ENCODE assay signal across 33 mouse cellular contexts in the genomic region with DNA sequence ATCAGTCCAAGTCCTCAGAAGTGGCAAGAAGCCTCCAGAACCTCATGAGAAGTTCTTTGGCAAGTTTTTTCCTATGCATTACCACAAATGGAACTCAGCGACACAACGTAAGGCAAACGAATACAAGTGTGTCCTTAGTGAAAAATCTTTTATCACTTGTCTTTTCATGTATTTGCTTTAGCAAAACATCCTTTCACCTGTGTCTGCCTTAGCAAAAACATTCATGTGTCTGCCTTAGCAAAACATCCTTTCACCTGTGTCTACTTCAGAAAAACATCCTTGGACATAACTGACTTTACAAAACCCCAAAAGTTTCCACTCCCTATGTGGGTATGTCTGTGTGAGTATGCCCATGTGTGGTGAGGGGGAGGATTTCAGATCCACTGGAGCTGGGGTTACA. TPM values are rescaled to one million over a fixed set of nuclear protein-coding genes. Genes with fewer than 3 reads are reported as not detected.
DNase-seq lines count a peak whose midpoint lies in the region; TF ChIP-seq lines count a peak whose summit lies in the region.
"Had no signal": no experiment of that assay in that cellular context is flagged by ENCODE, and none has a peak within 500 bp of the region (broad histone marks: within the 10 kb centered on the region; RNA-seq: fewer than 3 reads in every experiment).

No protein-coding gene starts in this region.

- no peaks in the 10 kb centered on the region for H3K27me3 ChIP-seq in thymus, adult 2 months (ENCODE audit: control insufficient read depth, insufficient read depth, low read length)
- H3K27me3 ChIP-seq in CH12.LX (replicated peaks) = no peaks in the 10 kb centered on the region

- no peak for TF ChIP-seq EP300 in CH12.LX (IDR thresholded peaks at IDR 0.05; ENCODE audit: low read length)

- no peak overlapping the region for H3K4me3 ChIP-seq in thymus, adult 2 months (ENCODE audit: control insufficient read depth, insufficient read depth, low read length)
- H3K4me3 ChIP-seq in CH12.LX (replicated peaks in 1 of 3; ENCODE audit: low read depth in 2 of 3, low read length in 2 of 3, poor library complexity in 1 of 3) = no peak overlapping the region
- H3K4me3 ChIP-seq: erythroblast, embryonic 14.5 days; heart, embryonic 15.5 days; megakaryocyte, embryonic 14.5 days; midbrain, embryonic 12.5 days had no signal

- TF ChIP-seq RAD21 in CH12.LX (IDR thresholded peaks at IDR 0.05; ENCODE audit: low read depth, low read length) = no peak

- TF ChIP-seq CTCF in thymus, adult 2 months (IDR thresholded peaks at IDR 0.05; ENCODE audit: borderline replicate concordance, control insufficient read depth, extremely low read depth, insufficient read depth, low read length, poor library complexity) = no peak
- TF ChIP-seq CTCF in CH12.LX (conservative IDR thresholded peaks at IDR 0.05 in 1 of 2, IDR thresholded peaks at IDR 0.05 in 1 of 2; ENCODE audit: low read depth in 2 of 2, low read length in 2 of 2) = no peak

- dilution Hi-C loops in CH12.LX (cut with MboI; ENCODE audit: extremely low pct_ligation_motif_present, extremely low pct_unique_long_range_greater_than_20kb, low sequenced_read_pairs) = no loop called here

- H3K4me2 ChIP-seq in CH12.LX (ENCODE audit: insufficient read depth, low read depth, poor library complexity, severe bottlenecking) = 0 out of 2 replicates have a peak overlapping the region, but pooled peaks have one; percentile 16
- H3K4me2 ChIP-seq: heart, embryonic 15.5 days; midbrain, embryonic 12.5 days had no signal

- peaks cover 14% of the 10 kb centered on the region for H3K4me1 ChIP-seq in thymus, adult 2 months (replicated peaks; ENCODE audit: control insufficient read depth, insufficient read depth, low read length)
- H3K4me1 ChIP-seq in CH12.LX (ENCODE audit: control insufficient read depth in 1 of 2, insufficient read depth in 2 of 2) = peaks cover 5 to 8% of the 10 kb centered on the region in 2 experiments

- no peaks in the 10 kb centered on the region for H3K79me2 ChIP-seq in CH12.LX (replicated peaks; ENCODE audit: control insufficient read depth, extremely low read depth, insufficient read depth, poor library complexity, severe bottlenecking)

- WGBS in thymus, adult 2 months = 13% methylated on average over 3 of the region's 3 CpGs

- no peak for TF ChIP-seq POLR2A in thymus, adult 2 months (IDR thresholded peaks at IDR 0.05; ENCODE audit: control insufficient read depth, extremely low read depth, insufficient read depth, low read length, poor library complexity)
- no peak for TF ChIP-seq POLR2A in CH12.LX (IDR thresholded peaks at IDR 0.05; ENCODE audit: low read depth, low read length)

- in situ Hi-C loops in CH12.LX (cut with MboI; ENCODE audit: low pct_ligation_motif_present, low pct_unique_long_range_greater_than_20kb, low sequenced_read_pairs) = no loop called here

- no peaks in the 10 kb centered on the region for H3K9me3 ChIP-seq in CH12.LX (replicated peaks; ENCODE audit: low read length)
- H3K9me3 ChIP-seq: heart, embryonic 15.5 days; megakaryocyte, embryonic 14.5 days; midbrain, embryonic 12.5 days had no signal

- H3K9ac ChIP-seq in CH12.LX (ENCODE audit: insufficient read depth, low read depth) = no peak overlapping the region
- H3K9ac ChIP-seq: forebrain, postnatal 0 days; heart, embryonic 15.5 days; liver, embryonic 14.5 days; midbrain, embryonic 12.5 days had no signal

- H3K36me3 ChIP-seq in thymus, adult 2 months (ENCODE audit: control insufficient read depth, insufficient read depth, low read length) = no peaks in the 10 kb centered on the region
- H3K36me3 ChIP-seq in CH12.LX (replicated peaks in 1 of 2; ENCODE audit: control insufficient read depth in 1 of 2, insufficient read depth in 1 of 2, low read length in 1 of 2) = no peaks in the 10 kb centered on the region
- H3K36me3 ChIP-seq: heart, embryonic 15.5 days; midbrain, embryonic 12.5 days had no signal

- DNase-seq in thymus, adult 2 months = peak; percentile 23
- DNase-seq in thymus, postnatal 4 days = no peak
- no peak for DNase-seq in CH12.LX (ENCODE audit: extremely low read depth)
- DNase-seq in naive thymus-derived CD4-positive, alpha-beta T cell, adult 2 months (ENCODE audit: low read depth) = peak; percentile 88
- no peak for DNase-seq in cerebellum, postnatal 14 days
- DNase-seq in cerebellum, postnatal 10 days = no peak
- no peak for DNase-seq in layer of hippocampus, postnatal 10 days (ENCODE audit: low spot score in 2 of 2)
- DNase-seq: adrenal gland, adult 8-10 months; B cell, adult 2 months; cerebellum, adult 9-11 months; forebrain, postnatal 0 days; kidney, adult 9 months; kidney, postnatal 14 days; layer of hippocampus, adult 9-11 months; liver; lung, adult 2 months; lung, postnatal 10 days; retina, postnatal 1 day; right cerebral cortex, postnatal 14 days had no signal

- H3K27ac ChIP-seq in thymus, adult 2 months (ENCODE audit: control insufficient read depth, insufficient read depth, low read length) = peak overlapping the region; percentile 80; the same call in 1 of the 2 replicates
- H3K27ac ChIP-seq in CH12.LX (ENCODE audit: insufficient read depth, low read depth) = no peak overlapping the region
- H3K27ac ChIP-seq: heart, embryonic 15.5 days; hindbrain, postnatal 0 days; liver, embryonic 14.5 days; midbrain, embryonic 12.5 days had no signal

TF ChIP-seq in CH12.LX, 34 proteins besides CTCF, POLR2A, EP300 and RAD21:
- TF ChIP-seq ELF1 (IDR thresholded peaks at IDR 0.05; ENCODE audit: low read depth, low read length) (no peak), MEF2A (IDR thresholded peaks at IDR 0.05; ENCODE audit: borderline replicate concordance, low read depth, low read length) (no peak), ZC3H11A (IDR thresholded peaks at IDR 0.05; ENCODE audit: low read depth, low read length) (no peak), CHD1 (IDR thresholded peaks at IDR 0.05; ENCODE audit: low read depth, low read length) (no peak)

RNA-seq across cellular contexts. Expression of gene Gm14085, which starts 15.5 kb away (rescaled TPM):
- polyA plus RNA-seq in thymus, adult 2 months (2012; rRNA removed) = 4.7 and 4.8 TPM in 2 replicates
- total RNA-seq in CH12.LX (2012; rRNA removed) = not detected in 2 replicates
- 0.05 TPM in 1 of 2 replicates, not detected in the other for total RNA-seq in CH12.LX (2014; rRNA removed)
- polyA plus RNA-seq in CH12.LX (2012; ENCODE audit: insufficient read length, low read depth) = 0.24 and 0.25 TPM in 2 replicates
- total RNA-seq in layer of hippocampus, postnatal 10 days (2021) = not detected
- total RNA-seq: forebrain, postnatal 0 days; hindbrain, postnatal 0 days; left cerebral cortex, adult 18-20 months; left cerebral cortex, postnatal 14 days had no signal
- polyA plus RNA-seq: embryonic facial prominence, embryonic 14.5 days; erythroblast, embryonic 14.5 days; forebrain, embryonic 11.5 days; forebrain, postnatal 0 days; heart, embryonic 15.5 days; hindbrain, embryonic 11.5 days; hindbrain, postnatal 0 days; limb, embryonic 11.5 days; liver, embryonic 14.5 days; midbrain, embryonic 12.5 days; midbrain, postnatal 0 days; neural tube, embryonic 14.5 days had no signal

RNA-seq across cellular contexts. Expression of gene Slc28a2, which starts 42.9 kb away (rescaled TPM):
- 22.9 and 28.7 TPM in 2 replicates for polyA plus RNA-seq in thymus, adult 2 months (2012; rRNA removed)
- total RNA-seq in CH12.LX (2012; rRNA removed) (15.9 and 16.3 TPM in 2 replicates), CH12.LX (2014; rRNA removed) (30.3 and 32.0 TPM in 2 replicates)
- polyA plus RNA-seq in CH12.LX (2012; ENCODE audit: insufficient read length, low read depth) = 28.3 and 31.4 TPM in 2 replicates
- total RNA-seq in layer of hippocampus, postnatal 10 days (2021) = under 1 TPM; 0.25 to 0.36 TPM
- total RNA-seq: left cerebral cortex, postnatal 14 days; midbrain, postnatal 0 days had no signal
- polyA plus RNA-seq: erythroblast, embryonic 14.5 days; forebrain, embryonic 11.5 days; hindbrain, embryonic 11.5 days; hindbrain, postnatal 0 days; limb, embryonic 11.5 days; midbrain, embryonic 12.5 days; neural tube, embryonic 14.5 days had no signal

Comparison
In these comparisons a context has a peak if more than half of its experiments do, and no peak if none do; other contexts are left out.
1. DNase-seq: peak in thymus, adult 2 months (single experiment) and naive thymus-derived CD4-positive, alpha-beta T cell, adult 2 months (single experiment); none in thymus, postnatal 4 days (single experiment), CH12.LX (single experiment), cerebellum, postnatal 14 days (0 of 2), cerebellum, postnatal 10 days (0 of 2) and layer of hippocampus, postnatal 10 days (0 of 2).
2. RNA of gene Slc28a2, which starts 42.9 kb away (total RNA-seq): 15.9 to 32.0 TPM in CH12.LX; 0.25 to 0.36 TPM in layer of hippocampus, postnatal 10 days; every median in the first group is over 10 times any median in the second.